Mouse (Mus musculus): ENCODE measurements around the gene Ing1. TPM values are rescaled to one million over a fixed set of nuclear protein-coding genes. Genes with fewer than 3 reads are reported as not detected.

The Ing1 gene
- polyA plus RNA-seq, 1 experiment from 2014 or later, result 26.6 TPM

DNA sequence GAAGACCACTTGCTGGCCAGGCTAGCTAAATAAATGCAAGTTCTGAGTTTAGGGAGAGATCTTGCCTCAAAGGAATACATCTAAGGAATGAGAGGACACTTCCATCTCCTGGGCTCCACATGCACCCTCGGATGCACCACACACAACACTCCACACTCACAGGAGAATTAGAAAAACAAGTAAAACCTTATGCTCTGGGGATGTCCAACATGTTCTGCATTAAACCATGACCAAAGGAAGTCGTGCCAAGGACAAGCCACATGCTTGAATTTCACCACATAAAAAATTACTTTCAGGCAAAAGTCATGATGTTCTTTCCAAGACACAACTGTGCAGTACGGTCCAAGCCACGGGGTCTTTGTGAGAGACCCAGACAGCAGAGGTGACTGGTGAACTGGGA, 36.5 kb downstream of the Ing1 start:
- peaks cover 9 to 11% of the 10 kb centered on the region in 2 experiments for H3K4me1 ChIP-seq (ENCODE audit: control insufficient read depth in 2 of 2, insufficient read depth in 2 of 2, low read length in 2 of 2)
- no peak overlapping the region for H3K4me2 ChIP-seq (ENCODE audit: low read length)
- H3K9ac ChIP-seq (ENCODE audit: low read length), result peak overlapping the region; percentile 17; the same call in 1 of the 2 replicates
- H3K27ac ChIP-seq (replicated peaks in 1 of 2; ENCODE audit: control insufficient read depth in 1 of 2, insufficient read depth in 1 of 2, low read depth in 2 of 2, low read length in 2 of 2), result no peak overlapping the region
- no peaks in the 10 kb centered on the region for H3K9me3 ChIP-seq (ENCODE audit: control insufficient read depth, low read length)
- 78% methylated on average over 4 of the region's 4 CpGs for WGBS
- no peak overlapping the region for H3K4me3 ChIP-seq (ENCODE audit: control insufficient read depth in 1 of 2, insufficient read depth in 1 of 2, low read depth in 1 of 2, low read length in 2 of 2)
- H3K36me3 ChIP-seq (ENCODE audit: control insufficient read depth, insufficient read depth, low read length), result no peaks in the 10 kb centered on the region
- no peak for ATAC-seq (ENCODE audit: insufficient number of reproducible peaks, insufficient read depth, low FRiP score, low read depth)
- H3K27me3 ChIP-seq (ENCODE audit: control insufficient read depth, insufficient read depth, low read length), result no peaks in the 10 kb centered on the region

DNA sequence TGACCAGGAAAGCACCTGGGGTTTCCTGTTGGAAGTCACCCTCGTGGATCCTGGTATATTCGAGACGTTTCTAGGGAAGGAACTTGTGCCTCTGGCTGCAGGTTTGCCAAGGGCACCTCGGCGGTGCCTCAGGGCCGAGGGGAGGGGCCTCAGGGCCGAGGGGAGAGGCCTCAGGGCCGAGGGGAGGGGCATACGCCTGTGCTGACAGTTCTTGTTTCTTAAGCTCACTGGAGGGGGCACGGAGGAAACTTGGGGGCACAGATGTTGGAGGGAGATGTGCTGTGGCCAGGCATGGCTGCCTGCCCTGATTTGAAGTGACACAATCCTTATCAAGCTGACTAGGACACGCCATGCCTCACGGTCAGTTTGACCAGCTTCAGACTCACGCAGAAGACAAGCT, 36.9 kb downstream of the Ing1 start:
- Histone ChIP-seq H3K4me1 (ENCODE audit: control insufficient read depth in 2 of 2, insufficient read depth in 2 of 2, low read length in 2 of 2) (peaks cover 9 to 11% of the 10 kb centered on the region in 2 experiments), H3K9me3 (ENCODE audit: control insufficient read depth, low read length) (no peaks in the 10 kb centered on the region), H3K36me3 (ENCODE audit: control insufficient read depth, insufficient read depth, low read length) (no peaks in the 10 kb centered on the region), H3K27ac (replicated peaks in 1 of 2; ENCODE audit: control insufficient read depth in 1 of 2, insufficient read depth in 1 of 2, low read depth in 2 of 2, low read length in 2 of 2) (no peak overlapping the region), H3K4me3 (ENCODE audit: control insufficient read depth in 1 of 2, insufficient read depth in 1 of 2, low read depth in 1 of 2, low read length in 2 of 2) (no peak overlapping the region), H3K4me2 (ENCODE audit: low read length) (no peak overlapping the region), H3K27me3 (ENCODE audit: control insufficient read depth, insufficient read depth, low read length) (no peaks in the 10 kb centered on the region), H3K9ac (ENCODE audit: low read length) (peak overlapping the region; percentile 17; the same call in 1 of the 2 replicates)
- 32% methylated on average over 13 of the region's 13 CpGs for WGBS
- no peak; the same call in 1 of the 2 replicates for ATAC-seq (ENCODE audit: insufficient number of reproducible peaks, insufficient read depth, low FRiP score, low read depth)

DNA sequence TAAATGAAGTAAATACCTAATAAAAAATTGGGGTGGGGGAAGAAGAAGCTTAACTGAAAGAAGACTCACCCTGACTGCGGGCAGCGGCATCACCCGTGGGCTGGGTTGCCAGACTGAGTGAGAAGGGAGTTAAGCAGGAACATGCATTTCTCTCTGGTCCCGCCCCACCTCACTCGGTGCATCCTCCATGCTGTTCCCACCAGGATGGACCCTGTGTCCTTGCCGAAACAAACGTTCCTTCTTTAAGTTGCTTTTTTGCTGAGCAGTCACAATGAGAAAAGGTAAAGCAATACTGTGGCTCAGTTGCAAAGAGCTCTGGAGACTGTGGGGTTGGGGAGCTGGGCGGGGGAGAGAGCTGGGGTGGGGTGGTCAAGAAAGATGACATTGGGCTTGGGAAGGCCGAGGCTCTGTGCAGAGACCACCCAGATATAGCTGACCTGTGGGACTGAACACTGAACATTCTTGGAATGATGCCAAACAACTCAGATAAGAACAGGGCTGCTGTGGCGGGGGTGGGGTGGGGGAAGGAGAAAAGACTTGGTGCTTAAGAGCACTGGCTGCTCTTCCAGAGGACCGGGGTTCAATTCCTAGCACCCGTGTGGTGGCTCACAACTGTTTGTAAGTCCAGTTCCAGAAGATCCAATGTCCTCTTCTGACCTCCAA, 38.0 kb downstream of the Ing1 start:
- WGBS, result 47% methylated on average over 12 of the region's 12 CpGs
- Histone ChIP-seq H3K4me1 (ENCODE audit: control insufficient read depth in 2 of 2, insufficient read depth in 2 of 2, low read length in 2 of 2) (peaks cover 9 to 11% of the 10 kb centered on the region in 2 experiments), H3K9ac (ENCODE audit: low read length) (no peak overlapping the region), H3K27ac (replicated peaks in 1 of 2; ENCODE audit: control insufficient read depth in 1 of 2, insufficient read depth in 1 of 2, low read depth in 2 of 2, low read length in 2 of 2) (no peak overlapping the region), H3K4me3 (ENCODE audit: control insufficient read depth in 1 of 2, insufficient read depth in 1 of 2, low read depth in 1 of 2, low read length in 2 of 2) (no peak overlapping the region), H3K4me2 (ENCODE audit: low read length) (no peak overlapping the region), H3K27me3 (ENCODE audit: control insufficient read depth, insufficient read depth, low read length) (no peaks in the 10 kb centered on the region), H3K36me3 (ENCODE audit: control insufficient read depth, insufficient read depth, low read length) (no peaks in the 10 kb centered on the region), H3K9me3 (ENCODE audit: control insufficient read depth, low read length) (no peaks in the 10 kb centered on the region)
- ATAC-seq (ENCODE audit: insufficient number of reproducible peaks, insufficient read depth, low FRiP score, low read depth), result peak; percentile 45; the same call in 1 of the 2 replicates

DNA sequence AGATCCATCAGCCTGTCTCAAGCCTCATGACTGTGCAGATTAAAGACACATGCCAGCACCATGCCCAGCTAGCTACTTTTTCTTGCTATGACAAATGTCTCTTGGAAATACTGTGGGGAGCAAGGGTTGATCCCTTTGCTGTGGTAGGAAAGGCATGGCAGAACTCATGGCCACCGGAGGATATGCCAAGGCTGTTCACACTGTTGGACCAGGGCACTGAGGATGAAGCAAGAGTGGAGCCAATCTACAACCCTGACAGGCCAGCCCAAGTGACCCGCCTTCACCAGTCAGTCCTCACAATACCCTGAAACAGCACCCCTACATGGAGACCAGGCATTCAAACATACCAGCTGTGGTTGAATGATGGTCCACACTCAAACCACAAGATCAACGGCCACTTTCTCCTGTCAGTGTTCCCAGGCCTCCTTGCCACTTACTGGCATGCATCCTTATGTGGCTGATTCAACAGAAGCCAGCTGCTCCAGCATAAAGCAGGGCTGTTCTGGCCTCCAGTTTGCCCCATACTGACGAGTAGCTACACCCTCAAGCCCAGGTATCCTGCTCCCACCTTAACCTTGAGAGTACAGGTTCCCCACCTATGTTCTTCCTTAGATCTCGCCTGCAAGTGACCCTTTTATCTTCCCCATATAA, 45.1 kb downstream of the Ing1 start:
- no peak for ATAC-seq (ENCODE audit: insufficient number of reproducible peaks, insufficient read depth, low FRiP score, low read depth)
- H3K36me3 ChIP-seq (ENCODE audit: control insufficient read depth, insufficient read depth, low read length), result no peaks in the 10 kb centered on the region
- H3K4me3 ChIP-seq (ENCODE audit: control insufficient read depth in 1 of 2, insufficient read depth in 1 of 2, low read depth in 1 of 2, low read length in 2 of 2), result no peak overlapping the region
- H3K9me3 ChIP-seq (ENCODE audit: control insufficient read depth, low read length), result no peaks in the 10 kb centered on the region
- WGBS, result 81% methylated on average over 5 of the region's 5 CpGs
- H3K27ac ChIP-seq (replicated peaks in 1 of 2; ENCODE audit: control insufficient read depth in 1 of 2, insufficient read depth in 1 of 2, low read depth in 2 of 2, low read length in 2 of 2), result no peak overlapping the region
- H3K4me2 ChIP-seq (ENCODE audit: low read length), result no peak overlapping the region
- H3K4me1 ChIP-seq (ENCODE audit: control insufficient read depth in 2 of 2, insufficient read depth in 2 of 2, low read length in 2 of 2), result no peaks in the 10 kb centered on the region
- H3K27me3 ChIP-seq (ENCODE audit: control insufficient read depth, insufficient read depth, low read length), result no peaks in the 10 kb centered on the region
- no peak overlapping the region for H3K9ac ChIP-seq (ENCODE audit: low read length)

DNA sequence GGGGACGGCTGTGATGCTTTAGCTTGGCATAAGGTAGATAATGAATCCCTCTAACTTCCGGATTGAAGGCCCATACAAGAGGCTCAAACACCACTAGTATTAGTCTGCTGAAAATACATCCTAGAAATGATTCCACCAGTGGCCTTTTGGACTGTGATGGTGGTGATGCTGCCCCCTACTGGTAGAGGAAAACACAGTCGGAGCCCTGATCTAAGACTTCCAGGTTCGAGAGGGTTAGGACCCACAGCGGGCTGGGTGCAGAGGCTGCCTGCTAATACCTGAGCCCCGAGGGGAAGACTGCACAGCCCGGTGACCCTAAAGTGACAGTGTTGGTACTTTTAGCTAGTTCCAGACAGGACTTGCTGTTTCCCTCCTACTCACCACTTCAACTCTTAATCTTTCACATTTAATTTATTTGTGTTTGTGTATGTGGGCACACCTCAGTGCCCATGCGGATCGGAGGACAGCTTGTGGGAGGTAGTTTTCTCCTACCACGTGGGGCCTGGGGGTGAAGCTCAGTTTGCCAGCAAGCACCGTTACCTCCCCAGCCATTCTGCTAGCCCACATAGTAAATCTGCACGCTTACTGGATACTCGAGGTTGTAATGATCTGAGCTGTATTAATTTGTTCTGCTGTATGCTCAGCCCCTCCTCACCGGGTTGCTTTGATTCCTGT, 46.8 kb downstream of the Ing1 start:
- H3K4me1 ChIP-seq (ENCODE audit: control insufficient read depth in 2 of 2, insufficient read depth in 2 of 2, low read length in 2 of 2), result no peaks in the 10 kb centered on the region
- no peaks in the 10 kb centered on the region for H3K36me3 ChIP-seq (ENCODE audit: control insufficient read depth, insufficient read depth, low read length)
- 39% methylated on average over 14 of the region's 14 CpGs for WGBS
- H3K27ac ChIP-seq (replicated peaks in 1 of 2; ENCODE audit: control insufficient read depth in 1 of 2, insufficient read depth in 1 of 2, low read depth in 2 of 2, low read length in 2 of 2), result no peak overlapping the region
- ATAC-seq (ENCODE audit: insufficient number of reproducible peaks, insufficient read depth, low FRiP score, low read depth), result no peak
- H3K4me2 ChIP-seq (ENCODE audit: low read length), result no peak overlapping the region
- H3K27me3 ChIP-seq (ENCODE audit: control insufficient read depth, insufficient read depth, low read length), result no peaks in the 10 kb centered on the region
- H3K9ac ChIP-seq (ENCODE audit: low read length), result no peak overlapping the region
- H3K9me3 ChIP-seq (ENCODE audit: control insufficient read depth, low read length), result no peaks in the 10 kb centered on the region
- H3K4me3 ChIP-seq (ENCODE audit: control insufficient read depth in 1 of 2, insufficient read depth in 1 of 2, low read depth in 1 of 2, low read length in 2 of 2), result no peak overlapping the region

DNA sequence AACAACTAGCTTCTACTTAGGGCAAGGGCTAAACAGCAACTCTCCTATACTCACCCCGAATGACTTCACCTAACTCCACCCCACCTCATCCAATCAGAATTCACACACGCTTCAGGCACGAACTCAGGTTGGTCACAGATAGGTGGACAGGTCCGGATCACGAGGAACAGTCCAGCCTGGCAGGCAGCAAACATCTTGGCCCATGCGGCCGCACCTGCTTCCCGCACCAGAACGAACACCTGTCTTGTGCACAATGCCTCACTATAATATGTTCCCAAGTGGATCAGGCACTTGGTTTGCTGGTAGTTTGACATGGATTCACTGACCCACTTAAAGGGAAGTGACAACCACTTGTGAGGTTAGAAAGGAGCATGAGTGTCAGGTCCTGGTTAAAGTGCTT, 53.5 kb downstream of the Ing1 start:
- H3K4me3 ChIP-seq (ENCODE audit: control insufficient read depth in 1 of 2, insufficient read depth in 1 of 2, low read depth in 1 of 2, low read length in 2 of 2), result no peak overlapping the region
- peaks cover 51% of the 10 kb centered on the region for H3K36me3 ChIP-seq (ENCODE audit: control insufficient read depth, insufficient read depth, low read length)
- no peak overlapping the region for H3K27ac ChIP-seq (replicated peaks in 1 of 2; ENCODE audit: control insufficient read depth in 1 of 2, insufficient read depth in 1 of 2, low read depth in 2 of 2, low read length in 2 of 2)
- WGBS, result 95% methylated on average over 9 of the region's 9 CpGs
- 0 out of 2 replicates have a peak, but pooled peaks cover 3% of the 10 kb centered on the region for H3K9me3 ChIP-seq (ENCODE audit: control insufficient read depth, low read length)
- H3K9ac ChIP-seq (ENCODE audit: low read length), result no peak overlapping the region
- H3K27me3 ChIP-seq (ENCODE audit: control insufficient read depth, insufficient read depth, low read length), result no peaks in the 10 kb centered on the region
- H3K4me2 ChIP-seq (ENCODE audit: low read length), result no peak overlapping the region
- no peaks in the 10 kb centered on the region for H3K4me1 ChIP-seq (ENCODE audit: control insufficient read depth in 2 of 2, insufficient read depth in 2 of 2, low read length in 2 of 2)
- ATAC-seq (ENCODE audit: insufficient number of reproducible peaks, insufficient read depth, low FRiP score, low read depth), result no peak
